14 mouse cellular contexts compared by ENCODE assay signal in the genomic region with DNA sequence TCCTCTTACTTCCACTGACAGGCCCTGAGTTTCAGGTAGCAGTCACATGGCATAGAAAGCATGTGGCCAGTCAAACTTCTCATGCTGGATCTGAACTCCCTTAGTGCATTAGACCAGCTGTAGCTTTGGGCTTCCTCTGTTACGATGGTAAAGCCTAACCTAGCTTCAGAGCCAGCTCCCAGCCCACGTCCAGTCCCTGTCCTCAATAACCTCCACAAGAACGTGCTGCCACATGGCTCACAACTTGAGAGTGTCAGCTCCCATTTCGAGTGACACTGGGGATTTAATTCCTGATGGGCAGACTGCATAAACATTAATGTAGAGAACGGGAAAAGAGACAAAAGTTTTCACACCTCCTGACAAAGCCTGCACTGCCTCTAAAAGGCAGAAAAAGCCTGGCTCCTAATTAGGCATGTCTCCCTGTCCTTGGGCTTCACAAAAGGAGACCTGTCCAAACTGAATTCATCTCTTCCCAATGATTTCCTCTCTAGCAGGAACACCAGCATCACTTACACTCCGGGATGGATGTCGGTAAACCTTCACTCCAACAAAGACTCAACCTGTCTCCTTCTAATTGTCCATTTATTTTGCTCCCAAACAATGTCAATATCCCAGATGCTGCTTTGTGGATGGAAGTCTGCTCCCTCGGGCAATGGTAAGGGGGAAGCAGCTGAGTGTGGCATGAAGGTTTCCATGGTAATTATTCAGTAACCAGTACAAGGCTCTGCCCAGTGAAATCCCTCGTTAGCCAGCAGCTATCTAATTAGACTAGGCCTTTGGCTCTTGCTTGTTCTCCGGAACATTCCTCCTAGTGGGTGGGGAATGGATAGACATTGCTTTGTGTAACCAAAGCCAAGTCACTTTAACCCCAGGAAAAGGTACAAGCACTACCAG.
DNase-seq lines count a peak whose midpoint lies in the region; ATAC-seq lines count a peak whose summit lies in the region.
"Had no signal": no experiment of that assay in that cellular context is flagged by ENCODE, and none has a peak within 500 bp of the region (broad histone marks: within the 10 kb centered on the region; RNA-seq: fewer than 3 reads in every experiment).

No protein-coding gene starts in this region.

- H3K4me3 ChIP-seq in forebrain, embryonic 11.5 days (ENCODE audit: low read depth, low read length), result no peak overlapping the region
- H3K4me3 ChIP-seq in hindbrain, embryonic 11.5 days (ENCODE audit: low read depth, low read length), result no peak overlapping the region
- H3K4me3 ChIP-seq in midbrain, embryonic 13.5 days (replicated peaks), result no peak overlapping the region

- H3K4me1 ChIP-seq in forebrain, embryonic 11.5 days (replicated peaks; ENCODE audit: control insufficient read depth, insufficient read depth, low read length), result peaks cover 5% of the 10 kb centered on the region; the same call in 1 of the 2 replicates
- 0 out of 2 replicates have a peak, but pooled peaks cover 2% of the 10 kb centered on the region for H3K4me1 ChIP-seq in hindbrain, embryonic 11.5 days (replicated peaks; ENCODE audit: control insufficient read depth, insufficient read depth, low read length)
- H3K4me1 ChIP-seq in midbrain, embryonic 13.5 days (replicated peaks), result peaks cover 38% of the 10 kb centered on the region

- WGBS in forebrain, embryonic 11.5 days, result 21% methylated on average over 10 of the region's 10 CpGs
- 43% methylated on average over 10 of the region's 10 CpGs for WGBS in hindbrain, embryonic 11.5 days
- 30% methylated on average over 10 of the region's 10 CpGs for WGBS in midbrain, embryonic 13.5 days

- ATAC-seq in forebrain, embryonic 11.5 days (replicated peaks; ENCODE audit: low FRiP score), result peak; percentile 95
- peak; percentile 42; the same call in 1 of the 2 replicates for ATAC-seq in hindbrain, embryonic 11.5 days (ENCODE audit: low FRiP score)
- peak; percentile 68 for ATAC-seq in midbrain, embryonic 13.5 days
- ATAC-seq: activated CD4-positive, CD25-positive, alpha-beta regulatory T cell, adult 4 months; lung, postnatal 0 days had no signal

- H3K9ac ChIP-seq in forebrain, embryonic 11.5 days (ENCODE audit: low read length), result no peak overlapping the region
- no peak overlapping the region for H3K9ac ChIP-seq in hindbrain, embryonic 11.5 days (ENCODE audit: low read depth, low read length)
- H3K9ac ChIP-seq in midbrain, embryonic 13.5 days (replicated peaks), result no peak overlapping the region

- no peaks in the 10 kb centered on the region for H3K9me3 ChIP-seq in forebrain, embryonic 11.5 days (ENCODE audit: control insufficient read depth, low read length)
- no peaks in the 10 kb centered on the region for H3K9me3 ChIP-seq in hindbrain, embryonic 11.5 days (ENCODE audit: control insufficient read depth, low read length)
- no peaks in the 10 kb centered on the region for H3K9me3 ChIP-seq in midbrain, embryonic 13.5 days

- intact Hi-C loops in heart, postnatal 25 days (cut with DNase I), result no loop called here

- no peaks in the 10 kb centered on the region for H3K27me3 ChIP-seq in forebrain, embryonic 11.5 days (ENCODE audit: control insufficient read depth, insufficient read depth, low read length)
- H3K27me3 ChIP-seq in hindbrain, embryonic 11.5 days (ENCODE audit: control insufficient read depth, insufficient read depth, low read length), result no peaks in the 10 kb centered on the region
- no peaks in the 10 kb centered on the region for H3K27me3 ChIP-seq in midbrain, embryonic 13.5 days

- H3K36me3 ChIP-seq in forebrain, embryonic 11.5 days (ENCODE audit: control insufficient read depth, insufficient read depth, low read length), result no peaks in the 10 kb centered on the region
- H3K36me3 ChIP-seq in hindbrain, embryonic 11.5 days (ENCODE audit: control insufficient read depth, insufficient read depth, low read length), result no peaks in the 10 kb centered on the region
- no peaks in the 10 kb centered on the region for H3K36me3 ChIP-seq in midbrain, embryonic 13.5 days

- H3K27ac ChIP-seq in forebrain, embryonic 11.5 days (ENCODE audit: low read depth, low read length), result peak overlapping the region; percentile 70
- H3K27ac ChIP-seq in hindbrain, embryonic 11.5 days (ENCODE audit: low read depth, low read length), result peak overlapping the region; percentile 49; the same call in 1 of the 2 replicates
- H3K27ac ChIP-seq in midbrain, embryonic 13.5 days, result peak overlapping the region; percentile 56; the same call in 1 of the 2 replicates

- H3K4me2 ChIP-seq in forebrain, embryonic 11.5 days (ENCODE audit: low read depth, low read length, severe bottlenecking), result no peak overlapping the region
- H3K4me2 ChIP-seq in hindbrain, embryonic 11.5 days (replicated peaks; ENCODE audit: low read depth, low read length), result no peak overlapping the region
- no peak overlapping the region for H3K4me2 ChIP-seq in midbrain, embryonic 13.5 days (replicated peaks)
- H3K4me2 ChIP-seq: liver, embryonic 11.5 days had no signal

- peak; percentile 19 for DNase-seq in kidney, adult 9 months
- no peak for DNase-seq in kidney, postnatal 10 days
- DNase-seq in forebrain, embryonic 11.5 days (ENCODE audit: low spot score), result peak; percentile 71
- DNase-seq in hindbrain, embryonic 11.5 days (ENCODE audit: low spot score), result peak; percentile 31
- DNase-seq in urinary bladder, adult 18-20 months (ENCODE audit: low spot score in 2 of 2), result no peak
- DNase-seq in heart, postnatal 25 days (ENCODE audit: low spot score), result no peak
- DNase-seq in left cerebral cortex, adult 18-20 months (ENCODE audit: low spot score in 2 of 2), result no peak
- DNase-seq: cerebellum, adult 2 months; heart, adult 11 months; thymus, postnatal 25 days had no signal

Comparison
In these comparisons a context has a peak if more than half of its experiments do, and no peak if none do; other contexts are left out.
1. DNase-seq: peak in kidney, adult 9 months (single experiment), forebrain, embryonic 11.5 days (single experiment) and hindbrain, embryonic 11.5 days (single experiment); none in kidney, postnatal 10 days (single experiment), urinary bladder, adult 18-20 months (0 of 2), heart, postnatal 25 days (single experiment) and left cerebral cortex, adult 18-20 months (0 of 2).
2. ATAC-seq: peak in every context shown above with its lines; median percentile 95 in forebrain, embryonic 11.5 days; 68 in midbrain, embryonic 13.5 days; 42 in hindbrain, embryonic 11.5 days.
3. Peak in every context shown above with its lines, with median percentiles within 50 percentile points of each other: H3K27ac ChIP-seq.